Mouse (Mus musculus) MEL (cell line): ENCODE data around the gene Dis3l2.

Source experiments
- CTCF ChIP-seq, 3 experiments: IDR thresholded peaks in 2 of 3; conservative IDR thresholded peaks in 1 of 3; 2 replicates each; pipeline ENCODE4 v1.5.1; 2011 to 2012; ENCODE audit warnings: low read length in 3 of 3, low read depth in 2 of 3, mild to moderate bottlenecking in 2 of 3, improper control_type of control experiment in 1 of 3, inconsistent platforms in 1 of 3, mixed read lengths in 1 of 3, moderate library complexity in 1 of 3; ENCODE audit not compliant: control insufficient read depth in 1 of 3, insufficient read depth in 1 of 3, poor library complexity in 1 of 3, severe bottlenecking in 1 of 3
- ELF1 ChIP-seq: IDR thresholded peaks from 2 replicates; pipeline ENCODE4 v1.6.1; 2014; ENCODE audit warnings: low read depth, mild to moderate bottlenecking, inconsistent platforms, low read length, improper control_type of control experiment, moderate library complexity
- EP300 ChIP-seq, 2 experiments: IDR thresholded peaks; 2 replicates each; pipeline ENCODE4 v1.6.1; 2011; ENCODE audit warnings: improper control_type of control experiment in 2 of 2, low read length in 2 of 2, low read depth in 1 of 2, mild to moderate bottlenecking in 1 of 2
- GATA1 ChIP-seq: IDR thresholded peaks from 2 replicates; pipeline ENCODE4 v1.6.1; 2011; ENCODE audit warnings: low read depth, low read length, improper control_type of control experiment
- HCFC1 ChIP-seq: IDR thresholded peaks from 2 replicates; pipeline ENCODE4 v1.6.1; 2012; ENCODE audit warnings: low read depth, mild to moderate bottlenecking, inconsistent platforms, low read length, improper control_type of control experiment, moderate library complexity
- MAX ChIP-seq: IDR thresholded peaks from 2 replicates; pipeline ENCODE4 v1.6.1; 2011; ENCODE audit warnings: low read length, improper control_type of control experiment
- MEF2A ChIP-seq: IDR thresholded peaks from 2 replicates; pipeline ENCODE4 v1.6.1; 2014; ENCODE audit warnings: low read depth, mild to moderate bottlenecking, inconsistent platforms, low read length, improper control_type of control experiment; ENCODE audit not compliant: poor library complexity, insufficient replicate concordance, severe bottlenecking; ENCODE audit errors: extremely low read depth
- NELFE ChIP-seq: IDR thresholded peaks from 2 replicates; pipeline ENCODE4 v1.6.1; 2011; ENCODE audit warnings: low read depth, low read length, improper control_type of control experiment
- NRF1 ChIP-seq: IDR thresholded peaks from 2 replicates; pipeline ENCODE4 v1.6.1; 2014; ENCODE audit warnings: low read depth, mild to moderate bottlenecking, inconsistent platforms, low read length, improper control_type of control experiment, moderate library complexity; ENCODE audit not compliant: poor library complexity, insufficient read depth, severe bottlenecking
- POLR2A ChIP-seq, 2 experiments: IDR thresholded peaks; 2 replicates each; pipeline ENCODE4 v1.6.1; 2011 to 2012; ENCODE audit warnings: low read length in 2 of 2, mild to moderate bottlenecking in 2 of 2, control low read depth in 1 of 2, improper control_type of control experiment in 1 of 2, low read depth in 1 of 2, moderate library complexity in 1 of 2; ENCODE audit not compliant: control insufficient read depth in 1 of 2, insufficient read depth in 1 of 2, poor library complexity in 1 of 2
- POLR2AphosphoS2 ChIP-seq: IDR thresholded peaks from 2 replicates; pipeline ENCODE4 v1.6.1; 2011; ENCODE audit warnings: low read length, improper control_type of control experiment
- SMC3 ChIP-seq: IDR thresholded peaks from 2 replicates; pipeline ENCODE4 v1.6.1; 2011; ENCODE audit warnings: low read depth, low read length, improper control_type of control experiment
- USF1 ChIP-seq: IDR thresholded peaks from 2 replicates; pipeline ENCODE4 v1.6.1; 2014; ENCODE audit warnings: low read depth, mild to moderate bottlenecking, inconsistent platforms, low read length, improper control_type of control experiment, moderate library complexity

- peak in 1 of 2 experiments; percentile 45; a peak in 2 of 4 replicates for TF ChIP-seq POLR2A (IDR thresholded peaks at IDR 0.05; ENCODE audit: control insufficient read depth in 1 of 2, insufficient read depth in 1 of 2, low read depth in 1 of 2, low read length in 2 of 2, poor library complexity in 1 of 2)
- no peak for TF ChIP-seq MAX
- no peak for TF ChIP-seq CTCF (IDR thresholded peaks at IDR 0.05 in 2 of 3, conservative IDR thresholded peaks at IDR 0.05 in 1 of 3; ENCODE audit: control insufficient read depth in 1 of 3, insufficient read depth in 1 of 3, low read depth in 2 of 3, low read length in 3 of 3, poor library complexity in 1 of 3, severe bottlenecking in 1 of 3)
- no peak for TF ChIP-seq USF1
- TF ChIP-seq SMC3, result peak; percentile 19; the same call in 1 of the 2 replicates
- no peak for TF ChIP-seq NRF1
- 0 out of 2 replicates have a peak, but pooled peaks have one; percentile 16 for TF ChIP-seq ELF1
- no peak for TF ChIP-seq POLR2AphosphoS2
- peak; percentile 75 for TF ChIP-seq GATA1
- TF ChIP-seq MEF2A, result no peak
- no peak; the same call in 1 of the 2 replicates for TF ChIP-seq NELFE
- TF ChIP-seq EP300 (IDR thresholded peaks at IDR 0.05; ENCODE audit: low read depth in 1 of 2, low read length in 2 of 2), result peak; percentile 38 to 80; a peak in 3 of 4 replicates
- TF ChIP-seq HCFC1, result peak; percentile 41; the same call in 1 of the 2 replicates
Measured at GRCm38 (mm10) chr1:87059042-87059665, 355.5 kb downstream of the Dis3l2 start.
